Mouse (Mus musculus): Measurements from ENCODE around the gene Ipmk.

The Ipmk gene

DNA sequence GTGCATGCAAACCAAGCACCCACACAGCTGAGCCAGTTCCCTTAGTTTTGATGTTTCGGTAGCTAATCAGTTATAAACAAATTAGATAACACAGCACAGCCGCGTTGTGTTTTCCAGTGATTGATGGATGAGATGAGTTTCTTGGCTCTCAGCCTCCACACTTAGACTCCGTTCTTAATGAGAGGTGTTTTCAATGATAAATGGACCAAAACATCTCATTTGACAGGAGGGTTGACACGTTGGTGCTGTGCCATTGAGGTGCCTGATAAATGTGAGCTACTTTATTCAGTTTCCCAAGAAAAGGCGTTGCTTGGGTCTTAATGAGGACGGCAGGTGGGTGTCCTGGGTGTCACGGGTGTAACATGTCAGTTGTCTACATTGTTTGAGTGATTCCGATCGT lies 79.8 kb downstream of the Ipmk start:
- DNase-seq: no peak

DNA sequence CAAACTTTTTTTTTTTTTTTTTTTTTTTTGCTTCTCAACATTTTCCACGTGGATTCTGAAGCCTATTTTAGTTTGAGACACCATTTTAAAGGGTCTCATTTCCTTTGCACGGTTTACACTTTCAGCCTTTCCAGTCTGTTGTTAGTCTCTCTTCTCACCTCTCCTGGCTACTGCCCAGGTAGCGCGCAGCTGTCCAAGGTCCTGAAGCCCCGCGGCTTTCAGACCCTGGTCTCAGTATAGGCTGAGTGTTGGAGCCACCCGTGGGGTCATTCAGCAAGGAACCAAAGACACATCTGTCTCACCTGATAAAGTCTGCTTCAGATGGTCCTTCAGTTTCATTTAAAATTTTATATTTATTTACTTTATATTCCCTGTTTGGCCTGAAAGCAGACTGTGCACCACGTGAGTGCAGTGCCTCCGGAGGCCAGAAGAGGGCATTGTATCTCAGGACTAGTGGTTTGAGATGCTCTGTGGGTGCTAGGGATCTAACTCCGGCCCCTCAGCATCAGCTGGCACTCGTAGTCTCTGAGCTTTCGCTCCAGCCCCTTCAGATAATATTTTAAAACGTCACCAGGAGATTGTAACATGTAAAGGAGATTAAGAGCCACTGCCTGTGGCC lies 80.8 kb downstream of the Ipmk start:
- peak; percentile 76 for DNase-seq

DNA sequence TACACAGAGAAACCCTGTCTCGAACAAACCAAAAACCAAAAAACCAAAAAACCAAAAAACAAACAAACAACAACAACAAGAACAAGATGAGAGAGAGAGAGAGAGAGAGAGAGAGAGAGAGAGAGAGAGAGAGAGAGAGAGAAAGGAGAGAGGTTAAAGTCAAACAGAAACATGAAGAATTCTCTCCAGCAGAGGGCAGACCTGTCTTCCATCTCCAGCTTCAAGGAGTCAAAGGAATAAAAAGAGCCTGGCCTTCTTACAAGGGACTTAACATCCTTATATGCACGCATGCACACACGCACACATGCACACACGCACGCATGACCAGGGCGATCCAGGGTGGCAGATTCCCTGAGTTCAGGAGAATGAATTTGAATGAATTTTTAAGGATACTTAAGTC lies 83.1 kb downstream of the Ipmk start:
- DNase-seq: no peak

DNA sequence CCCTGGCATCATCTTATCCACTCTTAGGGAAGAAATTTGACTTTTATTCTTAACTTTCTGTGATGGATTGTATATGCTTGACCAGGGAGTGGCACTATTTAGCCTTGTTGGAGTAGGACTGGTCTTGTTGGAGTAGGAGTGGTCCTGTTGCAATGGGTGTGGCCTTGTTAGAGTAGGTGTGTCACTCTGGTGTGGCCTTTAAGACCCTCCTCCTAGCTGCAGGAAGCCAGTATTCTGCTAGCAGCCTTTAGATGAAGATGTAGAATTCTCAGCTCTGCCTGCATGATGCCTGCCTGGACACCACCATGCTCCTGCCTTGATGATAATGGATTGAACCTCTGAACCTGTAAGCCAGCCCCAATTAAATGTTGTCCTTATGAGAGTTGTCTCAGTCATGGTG lies 95.5 kb downstream of the Ipmk start:
- no peak for DNase-seq

DNA sequence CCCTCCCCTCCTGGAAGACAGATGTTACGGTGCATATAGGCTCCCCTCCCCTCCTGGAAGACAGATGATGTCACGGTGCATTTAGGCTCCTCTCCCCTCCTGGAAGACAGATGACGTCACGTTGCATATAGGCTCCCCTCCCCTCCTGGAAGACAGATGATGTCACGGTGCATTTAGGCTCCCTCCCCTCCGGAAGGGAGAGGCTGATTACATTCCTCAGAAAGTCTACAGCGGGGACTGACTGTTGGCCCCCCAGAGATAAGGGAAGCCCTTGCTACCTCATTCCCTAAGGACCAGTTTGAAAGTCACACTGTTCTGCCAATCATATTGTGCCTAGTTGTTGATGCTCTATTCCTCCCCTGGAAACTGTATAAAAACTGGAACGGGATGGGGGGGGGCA lies 100.1 kb downstream of the Ipmk start:
- no peak for DNase-seq

DNA sequence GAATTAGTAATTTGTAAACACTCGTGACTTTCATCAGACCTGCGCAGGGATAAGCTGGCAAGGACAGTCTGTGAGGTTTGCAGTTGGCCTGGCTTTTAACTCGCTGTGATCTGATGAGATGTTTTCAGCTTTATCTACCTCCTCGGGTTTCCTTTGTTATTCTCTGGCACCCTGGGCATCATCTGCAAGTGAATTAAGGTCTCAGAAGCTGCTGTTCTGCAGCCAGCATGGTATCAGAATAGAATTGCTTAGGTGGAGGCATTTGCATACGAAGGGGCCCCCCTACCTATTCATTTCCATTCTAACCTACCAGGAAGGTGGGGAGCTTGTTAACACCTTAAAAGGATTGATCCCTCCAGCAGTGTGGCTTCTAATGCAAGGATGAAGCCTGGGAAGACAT lies 100.7 kb downstream of the Ipmk start:
- no peak for DNase-seq

DNA sequence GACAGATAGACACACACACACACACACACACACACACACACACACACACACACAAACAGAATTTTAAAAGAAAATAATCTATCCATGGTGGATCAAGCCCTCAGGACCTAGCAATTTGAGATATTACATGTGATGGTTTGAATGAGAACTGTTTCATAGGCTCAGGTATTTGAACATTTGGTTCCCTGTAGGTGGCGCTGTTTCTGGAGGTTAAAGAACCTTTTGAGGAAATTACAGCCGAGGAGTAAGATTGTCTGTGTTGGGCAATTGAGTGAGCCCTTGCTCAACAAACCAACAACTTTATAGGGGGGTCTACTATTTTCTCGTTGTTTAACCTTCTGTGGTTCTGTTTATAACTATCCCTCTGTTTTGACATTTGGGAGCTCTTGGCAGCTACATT lies 107.8 kb downstream of the Ipmk start:
- DNase-seq: no peak

DNA sequence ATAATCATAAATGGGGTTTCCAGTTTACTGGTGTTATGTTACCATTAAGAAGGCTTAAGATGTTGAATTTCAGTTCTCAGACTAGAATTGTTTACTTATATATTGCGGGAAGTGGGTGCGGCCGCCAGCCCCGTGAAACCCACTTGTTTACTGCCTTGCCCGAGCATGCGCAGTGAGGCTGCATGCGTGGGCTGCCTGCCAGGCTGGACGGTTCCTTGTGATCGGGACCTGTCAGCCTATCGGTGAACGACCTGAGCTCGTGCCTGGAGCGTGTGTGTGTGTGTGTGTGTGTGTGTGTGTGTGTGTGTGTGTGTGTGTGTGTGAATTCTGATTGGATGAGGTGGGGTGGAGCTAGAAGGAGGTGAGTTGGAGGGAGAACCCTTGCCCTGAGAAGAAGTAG lies 114.8 kb downstream of the Ipmk start:
- peak; percentile 11 for DNase-seq

DNA sequence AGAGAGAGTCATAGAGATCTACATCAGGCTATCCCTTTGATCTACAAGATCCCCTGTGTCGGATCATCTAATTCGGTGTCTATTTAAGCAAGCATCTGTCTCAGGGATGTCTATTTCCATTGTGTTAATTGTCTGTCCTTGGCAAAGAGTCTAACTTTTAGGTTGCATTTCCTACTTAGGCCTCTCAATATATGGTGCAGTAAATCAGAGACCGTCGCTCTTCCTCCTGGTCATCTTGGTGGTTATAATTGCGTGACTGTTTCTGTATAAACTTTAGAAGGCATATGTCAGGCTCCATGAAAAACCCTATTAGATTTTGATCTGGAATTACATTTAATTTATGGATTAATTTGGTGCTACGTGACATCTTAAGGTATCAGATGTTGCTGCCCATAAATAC lies 116.9 kb downstream of the Ipmk start:
- no peak for DNase-seq

DNA sequence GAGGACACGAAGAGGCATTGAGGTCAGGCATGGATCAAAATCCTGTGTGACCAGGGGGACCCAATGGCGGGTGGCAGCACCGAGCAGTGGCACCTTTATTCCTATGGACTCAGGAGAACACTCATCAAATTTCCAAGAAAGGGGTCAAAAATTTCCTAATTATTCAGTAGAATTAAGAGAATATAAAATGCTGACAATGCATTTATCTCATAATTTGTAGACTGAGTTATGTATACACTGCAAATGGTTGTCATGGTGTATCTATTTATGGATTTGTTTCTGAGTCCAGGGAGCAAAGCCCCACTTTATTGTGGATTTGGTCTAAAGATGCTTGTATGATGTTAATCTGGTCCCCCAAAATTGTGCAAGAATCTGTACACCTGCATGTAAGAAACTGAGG lies 120.8 kb downstream of the Ipmk start:
- DNase-seq: no peak

DNA sequence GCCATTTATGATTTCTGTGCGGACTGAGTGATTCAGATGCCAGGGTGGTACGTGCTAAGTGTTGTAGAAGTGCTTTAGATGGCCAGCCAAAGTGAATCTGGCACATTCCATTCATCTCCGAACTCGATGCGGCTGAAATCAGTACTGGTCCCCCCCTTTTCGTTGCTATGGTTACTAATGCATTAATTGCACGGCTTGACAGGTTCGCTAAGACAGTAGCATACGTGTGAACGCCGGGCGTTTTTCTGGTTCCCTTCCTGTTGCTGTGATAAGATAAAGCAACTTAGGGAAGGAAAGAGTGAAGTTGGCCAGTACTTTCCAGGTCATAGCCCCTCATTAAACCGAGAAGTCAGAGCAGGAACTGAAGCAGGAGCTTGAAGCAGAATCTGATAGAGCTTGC lies 122.2 kb downstream of the Ipmk start:
- DNase-seq: no peak

DNA sequence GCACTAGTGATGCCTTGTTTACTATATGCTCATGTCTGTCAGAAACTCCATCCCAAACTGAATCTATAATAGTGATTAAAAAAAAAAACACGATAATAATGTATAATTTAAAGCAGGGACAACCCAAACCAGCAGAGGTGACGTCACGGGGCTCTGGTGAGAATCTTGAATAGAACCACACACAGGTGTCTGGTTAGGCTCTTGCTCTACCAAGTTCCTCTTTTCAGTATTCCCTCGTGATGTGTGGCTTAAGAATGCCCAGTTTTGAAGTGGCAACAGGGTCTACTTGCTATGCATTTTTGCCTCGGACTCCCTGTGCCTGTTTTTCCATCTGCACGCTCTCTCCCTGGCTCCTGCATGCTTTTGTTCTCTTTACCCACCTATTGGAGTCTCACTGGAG lies 124.5 kb downstream of the Ipmk start:
- DNase-seq: no peak

DNA sequence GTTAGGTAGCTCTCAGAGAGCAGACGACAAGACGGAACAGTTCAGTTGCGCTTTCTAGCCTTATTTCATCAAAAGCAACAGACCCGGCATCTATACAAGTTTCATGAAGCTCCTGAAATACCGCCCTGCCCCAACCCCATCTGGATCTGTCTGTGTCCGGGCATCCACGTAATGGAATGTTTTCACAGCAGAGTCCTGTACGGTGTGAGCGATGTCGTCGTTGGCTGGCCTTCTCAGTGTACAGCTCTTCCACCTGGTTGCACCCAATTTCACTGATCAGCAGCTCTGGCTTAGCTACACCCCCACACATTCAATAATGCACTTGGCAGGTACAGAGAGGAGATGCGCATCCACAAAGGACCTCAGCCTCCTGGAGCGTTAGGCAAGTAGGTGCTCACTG lies 126.0 kb downstream of the Ipmk start:
- DNase-seq: no peak

DNA sequence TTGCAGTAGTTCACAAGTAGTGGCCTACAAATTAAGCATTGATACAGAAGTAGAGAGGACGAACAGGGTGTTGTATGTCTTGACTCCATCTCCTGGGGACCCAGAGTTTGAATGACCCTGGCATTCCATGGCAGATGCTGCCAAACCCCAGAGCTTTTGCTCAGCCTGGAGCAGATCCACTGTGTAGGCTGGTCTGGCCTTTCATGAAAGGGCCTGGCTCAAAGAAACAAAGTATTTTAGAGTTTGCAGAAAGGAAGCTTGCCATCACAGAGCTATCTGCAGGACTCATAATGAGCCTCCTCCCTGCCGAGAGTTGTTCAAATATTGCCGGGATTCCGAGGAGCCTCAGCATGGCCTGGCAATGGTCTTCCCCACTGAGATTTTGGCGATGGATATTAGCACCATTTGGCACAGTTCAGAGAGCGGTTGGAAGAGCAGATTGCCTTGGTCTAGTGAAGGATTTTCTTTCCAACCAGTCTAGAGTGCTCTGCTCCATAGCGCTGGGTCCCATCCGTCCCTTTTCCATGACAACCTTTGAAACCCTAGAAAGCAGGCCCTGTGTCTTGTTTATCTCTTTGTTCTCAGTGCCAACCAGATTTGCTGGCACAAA lies 129.0 kb downstream of the Ipmk start:
- no peak for DNase-seq

DNA sequence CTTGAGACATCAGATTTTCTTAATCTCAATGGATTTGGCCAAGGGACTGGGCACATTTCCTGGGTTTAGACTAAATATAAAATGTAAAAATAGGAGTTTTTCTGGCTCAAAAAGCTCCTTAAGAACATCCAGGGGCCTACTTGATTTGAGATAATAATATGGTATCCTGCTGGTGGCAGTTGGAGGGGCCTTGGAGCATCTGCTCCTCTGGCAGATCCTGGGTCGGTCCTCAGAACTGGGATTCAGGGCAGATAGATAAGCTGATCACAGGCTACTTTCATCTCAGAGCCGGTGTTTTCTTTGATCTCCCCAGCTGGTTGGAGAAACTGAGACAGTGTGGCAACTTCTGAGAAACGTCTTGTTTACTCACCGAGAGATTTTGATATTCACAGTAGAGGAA lies 129.6 kb downstream of the Ipmk start:
- DNase-seq: no peak

DNA sequence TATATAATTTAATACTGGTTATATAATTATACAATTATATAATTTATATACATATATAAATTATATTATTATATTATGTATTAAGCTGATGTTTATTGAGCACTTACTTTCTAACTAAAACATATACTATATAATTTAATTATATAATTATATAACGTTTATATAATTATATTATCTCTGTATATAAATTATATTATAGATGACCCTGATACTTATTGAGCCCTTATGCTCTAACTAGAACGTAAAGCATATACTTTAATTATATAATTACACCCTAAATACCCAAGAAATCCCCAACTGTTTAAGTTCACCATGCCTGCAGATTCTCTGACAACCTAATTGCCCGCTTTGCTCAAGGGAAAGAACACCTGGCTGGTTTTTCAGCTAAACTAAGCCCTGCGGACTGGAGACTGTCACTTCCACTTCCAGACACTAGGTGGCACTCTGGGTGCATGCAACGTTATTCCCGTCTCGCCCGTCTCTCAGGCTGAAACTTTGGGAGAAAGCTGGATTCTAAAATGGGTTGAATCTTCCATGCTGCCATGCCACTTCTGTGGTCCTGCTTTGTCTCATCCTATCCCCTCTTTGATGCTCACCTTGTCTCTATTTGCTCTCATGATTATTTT lies 132.2 kb downstream of the Ipmk start:
- peak; percentile 80 for DNase-seq

All from kidney, postnatal 10 days (tissue).